Mouse (Mus musculus) kidney, postnatal 14 days (tissue): ENCODE results near the gene Gpr180.
"Not testable (repeated sequence)": the region's sequence is repeated elsewhere in the genome, so short reads cannot be mapped to it uniquely, and the experiment has no call there.

ENCODE experiments used
- DNase-seq: peaks from one replicate; pipeline ENCODE4 v3.0.0; 2022; ENCODE audit warnings: mixed read lengths

The Gpr180 gene

GRCm38 (mm10) chr14:118136744-118137452 lies at the start of gene Gpr180:
Gpr180 (plus strand) TSS chr14:118137158.
- peak; percentile 97 for DNase-seq

- no peak for DNase-seq
These were observed 48.3 kb upstream of the Gpr180 start for GRCm38 (mm10) chr14:118088437-118089207.

GRCm38 (mm10) chr14:118089215-118089805 lies 47.6 kb upstream of the Gpr180 start:
- peak; percentile 94 for DNase-seq

- no peak for DNase-seq
These were observed 47.1 kb upstream of the Gpr180 start for GRCm38 (mm10) chr14:118089806-118090392.

GRCm38 (mm10) chr14:118098265-118098664 lies 38.7 kb upstream of the Gpr180 start:
- no peak for DNase-seq

GRCm38 (mm10) chr14:118101227-118101990 lies 35.5 kb upstream of the Gpr180 start:
- no peak for DNase-seq

GRCm38 (mm10) chr14:118107479-118107878 lies 29.5 kb upstream of the Gpr180 start:
- DNase-seq = not testable (repeated sequence)

- DNase-seq = no peak
These were observed 23.8 kb upstream of the Gpr180 start for GRCm38 (mm10) chr14:118113116-118113515.

- DNase-seq = no peak
These were observed 12.8 kb upstream of the Gpr180 start for GRCm38 (mm10) chr14:118124129-118124528.

GRCm38 (mm10) chr14:118124771-118125170 lies 12.2 kb upstream of the Gpr180 start:
- peak; percentile 4 for DNase-seq

- DNase-seq = no peak
These were observed 10.7 kb upstream of the Gpr180 start for GRCm38 (mm10) chr14:118126301-118126700.

- no peak for DNase-seq
These were observed 5.5 kb upstream of the Gpr180 start for GRCm38 (mm10) chr14:118131472-118131871.

GRCm38 (mm10) chr14:118131931-118132641 lies 4.9 kb upstream of the Gpr180 start:
- no peak for DNase-seq

- DNase-seq = peak; percentile 99
These were observed 4.3 kb upstream of the Gpr180 start, which contains the start of gene Tgds for GRCm38 (mm10) chr14:118132642-118132977. Tgds (minus strand) TSS chr14:118132755.

GRCm38 (mm10) chr14:118137487-118137886 lies 529 bp downstream of the Gpr180 start:
- no peak for DNase-seq

- DNase-seq = no peak
These were observed 5.3 kb downstream of the Gpr180 start for GRCm38 (mm10) chr14:118142283-118142682.

- DNase-seq = no peak
These were observed 11.1 kb downstream of the Gpr180 start for GRCm38 (mm10) chr14:118148046-118148445.

- no peak for DNase-seq
These were observed 11.6 kb downstream of the Gpr180 start for GRCm38 (mm10) chr14:118148554-118148953.

GRCm38 (mm10) chr14:118150656-118151551 lies 13.9 kb downstream of the Gpr180 start:
- no peak for DNase-seq

GRCm38 (mm10) chr14:118151651-118152293 lies 14.8 kb downstream of the Gpr180 start:
- peak; percentile 36 for DNase-seq
